Mouse (Mus musculus): ENCODE measurements around the gene Cerk.
"Not testable (repeated sequence)": the region's sequence is repeated elsewhere in the genome, so short reads cannot be mapped to it uniquely, and the experiment has no call there.

The Cerk gene

DNA sequence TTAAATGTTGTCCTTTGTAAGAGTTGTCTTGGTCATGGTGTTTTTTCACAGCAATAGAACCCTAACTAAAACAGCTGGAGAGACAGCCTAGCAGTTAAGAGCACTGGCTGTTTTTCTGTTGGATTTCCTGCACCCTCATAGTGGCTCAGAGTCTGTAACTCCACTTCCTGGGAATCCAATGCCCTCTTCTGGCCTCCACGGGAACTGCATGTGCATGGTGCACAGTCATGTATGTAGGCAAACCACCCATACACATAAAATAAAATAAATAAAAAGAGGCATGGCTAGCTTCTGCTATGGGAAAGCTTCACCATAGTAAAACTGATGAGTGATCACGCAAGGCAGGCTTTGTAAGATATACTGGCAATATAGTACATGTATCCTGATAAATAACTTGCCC, 19.4 kb upstream of the Cerk start:
- DNase-seq = peak; percentile 84 to 85

GRCm38 (mm10) chr15:86203942-86204561, 18.1 kb upstream of the Cerk start:
- peak; percentile 80 to 86 for DNase-seq

GRCm38 (mm10) chr15:86203292-86203793, 17.4 kb upstream of the Cerk start:
- no peak for DNase-seq

- peak in 1 of 2 experiments; percentile 53 for DNase-seq
Observed at GRCm38 (mm10) chr15:86202640-86203039, 16.7 kb upstream of the Cerk start.

DNA sequence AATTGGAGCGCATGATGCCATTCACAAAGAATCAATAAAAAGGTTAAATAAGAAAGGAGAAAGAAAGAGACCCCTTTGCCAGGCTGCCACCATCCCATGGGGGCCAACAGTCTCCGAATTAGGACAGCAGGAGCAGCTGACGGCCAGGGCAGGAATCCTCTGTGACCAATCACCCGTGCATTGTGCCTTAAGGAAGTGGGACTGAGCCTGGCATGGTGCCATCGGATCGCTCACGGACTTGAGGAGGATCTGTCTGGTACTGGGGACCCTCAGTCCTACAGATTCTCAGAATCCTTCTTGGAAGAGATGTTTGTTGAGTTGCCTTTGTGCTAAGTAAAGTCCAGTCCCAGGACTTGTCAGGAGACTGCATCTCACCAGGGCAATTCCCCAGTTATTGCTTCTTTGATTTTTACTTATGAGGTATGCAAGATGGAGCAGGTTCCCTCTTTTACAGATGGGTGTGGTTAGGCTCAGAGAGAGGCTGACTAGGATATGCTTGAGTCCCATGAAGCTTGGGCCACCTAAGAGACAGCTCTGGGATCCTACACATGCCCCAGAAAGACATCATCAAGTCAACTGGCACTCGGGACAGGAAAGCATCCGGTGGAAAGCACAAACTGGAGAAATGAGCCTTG, 15.9 kb upstream of the Cerk start:
- DNase-seq = no peak

GRCm38 (mm10) chr15:86201095-86201494, 15.2 kb upstream of the Cerk start:
- no peak for DNase-seq

DNA sequence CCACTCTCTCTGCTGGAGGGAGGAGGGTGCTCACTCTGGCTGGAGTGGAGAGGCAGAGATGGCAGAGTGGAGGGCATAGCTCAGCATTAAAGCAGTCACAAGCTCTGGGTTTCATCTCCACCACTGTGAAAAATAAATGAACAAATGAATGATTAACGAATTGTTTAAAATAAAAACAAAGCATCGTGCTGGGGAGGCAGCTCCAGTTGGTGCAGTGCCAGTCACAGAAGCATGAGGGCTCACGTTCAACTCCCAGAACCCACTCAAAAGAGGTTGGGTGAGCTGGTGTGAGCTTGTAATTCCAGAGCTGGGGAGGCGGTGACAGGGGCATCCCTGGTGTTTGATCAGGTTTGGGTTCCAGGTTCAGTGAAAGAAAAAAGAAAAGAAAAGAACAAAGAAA, 14.2 kb upstream of the Cerk start:
- DNase-seq = no peak

GRCm38 (mm10) chr15:86199482-86199881, 13.5 kb upstream of the Cerk start:
- no peak for DNase-seq

DNA sequence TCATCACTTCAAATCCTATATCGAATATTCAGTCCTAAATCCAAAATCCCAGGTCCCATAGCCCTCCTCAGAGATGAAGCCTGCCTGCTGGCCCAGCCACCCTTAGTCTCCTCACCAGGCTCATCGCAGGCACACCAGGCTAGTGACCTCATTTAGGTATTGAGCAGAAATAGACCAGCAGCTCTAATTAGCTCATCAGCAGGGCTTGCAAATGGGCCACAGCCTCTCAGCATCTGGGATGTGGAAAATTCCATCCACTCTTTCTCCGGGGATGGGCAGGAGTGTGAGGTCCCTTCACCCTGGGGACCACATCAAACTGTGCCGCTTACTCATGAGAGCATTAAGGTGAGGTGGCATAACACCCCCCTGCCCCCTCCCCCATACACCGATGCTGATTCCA, 13.1 kb upstream of the Cerk start:
- DNase-seq = no peak

GRCm38 (mm10) chr15:86194676-86195453, 8.9 kb upstream of the Cerk start:
- DNase-seq = not testable (repeated sequence)

DNA sequence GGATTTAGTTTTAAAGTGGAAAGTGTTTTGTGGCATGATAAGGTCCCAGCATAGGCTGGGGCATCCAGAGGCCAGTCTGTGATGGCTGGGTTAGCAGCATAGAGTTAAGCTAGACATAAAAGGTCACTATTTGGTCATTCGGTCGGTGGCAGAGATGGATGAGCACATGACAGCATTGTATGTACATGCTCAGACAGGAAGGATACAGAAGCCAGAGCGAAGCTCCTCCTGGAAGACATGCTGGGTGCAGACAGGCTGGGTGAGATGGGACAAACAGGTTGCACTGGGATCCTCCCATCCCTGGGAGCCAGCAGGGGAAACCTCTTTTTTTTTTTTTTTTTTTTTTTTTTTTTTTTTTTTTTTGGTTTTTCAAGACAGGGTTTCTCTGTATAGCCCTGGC, 6.0 kb upstream of the Cerk start:
- no peak for DNase-seq

DNA sequence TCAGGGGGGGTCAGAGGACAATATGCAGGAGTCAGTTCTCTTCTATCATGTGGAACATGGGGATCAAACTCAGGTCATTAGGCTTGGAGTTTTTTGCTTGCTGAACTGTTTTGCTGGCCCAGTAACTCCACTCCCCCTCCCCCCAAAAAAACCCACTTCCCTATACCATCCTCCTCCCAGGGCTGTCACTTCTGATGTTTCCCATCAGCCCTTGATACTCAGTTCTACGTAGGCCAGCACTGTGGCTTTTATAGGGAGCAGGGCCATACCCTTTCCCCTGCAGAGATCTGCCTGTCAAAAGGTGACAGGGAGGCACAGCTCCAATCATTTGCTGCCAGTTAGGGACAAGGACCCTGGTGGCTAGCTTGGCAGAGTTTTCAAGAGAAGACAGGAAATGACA, 5.6 kb upstream of the Cerk start:
- no peak for DNase-seq

- no peak for DNase-seq
Observed at GRCm38 (mm10) chr15:86190387-86190786, 4.4 kb upstream of the Cerk start.

DNA sequence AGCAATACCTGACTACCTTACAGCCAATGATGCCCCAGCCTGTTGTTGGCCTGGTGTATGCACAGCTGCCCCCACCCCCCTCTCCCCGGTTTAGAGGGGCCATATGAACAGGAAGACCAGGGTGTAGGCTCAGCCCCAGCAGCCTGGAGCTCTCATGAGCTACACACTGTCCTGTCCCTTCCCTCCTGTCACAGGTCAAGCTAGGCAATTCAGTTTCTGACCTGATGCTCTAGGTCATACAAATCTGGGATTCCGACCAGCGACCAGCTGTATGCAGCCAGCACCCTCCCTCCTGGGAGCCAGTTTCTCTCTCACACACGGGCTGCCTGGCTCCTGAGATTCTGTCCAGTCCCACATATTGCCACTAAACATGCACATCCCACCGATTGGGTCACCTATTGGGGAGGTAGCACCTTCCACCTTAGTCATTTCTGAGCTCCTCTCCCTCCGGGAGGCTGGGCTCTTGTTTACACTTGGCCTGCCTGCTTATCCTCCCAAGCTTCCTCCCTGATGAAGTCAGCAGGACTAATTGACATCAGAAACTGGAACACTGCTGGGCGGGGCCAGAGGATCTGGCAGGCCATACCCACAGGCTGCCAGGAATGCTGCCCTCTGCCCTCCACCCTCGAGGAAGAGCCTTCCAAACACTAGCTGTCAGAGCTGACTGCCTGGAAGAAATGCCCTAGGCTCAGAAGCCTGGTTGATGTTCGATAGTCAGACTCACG, 3.0 kb upstream of the Cerk start:
- peak in 1 of 2 experiments; percentile 10 for DNase-seq

DNA sequence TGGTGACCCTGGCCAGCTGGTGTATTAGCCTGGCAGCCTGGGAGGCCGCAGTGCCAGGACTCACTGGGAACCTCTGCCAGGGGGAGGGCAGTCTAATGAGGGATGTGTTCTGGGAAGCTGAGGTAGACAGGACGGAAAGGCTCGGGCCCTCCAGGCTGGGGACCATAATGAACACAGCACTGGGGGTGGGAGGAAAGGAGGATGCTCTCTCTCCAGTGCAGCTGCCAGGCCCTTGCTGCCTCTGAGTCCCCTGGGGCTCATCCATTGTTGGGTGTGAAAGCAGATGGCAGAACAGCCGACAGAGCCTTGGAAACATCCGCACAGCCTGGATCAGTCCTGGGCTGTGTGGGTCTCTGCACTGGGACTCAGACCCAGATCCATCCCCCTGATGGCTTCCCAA, 2.2 kb upstream of the Cerk start:
- peak in 1 of 2 experiments; percentile 10 for DNase-seq

DNA sequence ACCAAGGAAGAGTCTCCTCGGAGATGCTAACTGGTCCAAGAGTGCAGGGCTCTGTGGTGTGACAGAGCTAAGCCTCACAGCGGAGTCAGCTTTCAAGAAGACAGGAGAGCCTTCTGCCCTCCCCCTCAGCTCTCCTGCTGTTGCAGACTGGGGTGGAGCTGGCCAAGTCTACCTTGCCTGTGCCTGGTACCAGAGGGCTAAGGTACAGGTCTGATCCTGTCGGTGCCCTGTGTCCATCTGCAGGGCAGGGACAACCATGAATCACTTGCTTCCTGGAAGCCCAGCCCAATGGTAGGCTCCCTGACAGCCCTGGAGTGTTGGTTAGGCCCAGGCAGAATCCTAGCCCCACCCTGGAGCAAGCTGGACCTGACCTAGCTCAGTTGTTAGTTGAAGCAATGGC, 745 bp upstream of the Cerk start:
- DNase-seq = no peak

DNA sequence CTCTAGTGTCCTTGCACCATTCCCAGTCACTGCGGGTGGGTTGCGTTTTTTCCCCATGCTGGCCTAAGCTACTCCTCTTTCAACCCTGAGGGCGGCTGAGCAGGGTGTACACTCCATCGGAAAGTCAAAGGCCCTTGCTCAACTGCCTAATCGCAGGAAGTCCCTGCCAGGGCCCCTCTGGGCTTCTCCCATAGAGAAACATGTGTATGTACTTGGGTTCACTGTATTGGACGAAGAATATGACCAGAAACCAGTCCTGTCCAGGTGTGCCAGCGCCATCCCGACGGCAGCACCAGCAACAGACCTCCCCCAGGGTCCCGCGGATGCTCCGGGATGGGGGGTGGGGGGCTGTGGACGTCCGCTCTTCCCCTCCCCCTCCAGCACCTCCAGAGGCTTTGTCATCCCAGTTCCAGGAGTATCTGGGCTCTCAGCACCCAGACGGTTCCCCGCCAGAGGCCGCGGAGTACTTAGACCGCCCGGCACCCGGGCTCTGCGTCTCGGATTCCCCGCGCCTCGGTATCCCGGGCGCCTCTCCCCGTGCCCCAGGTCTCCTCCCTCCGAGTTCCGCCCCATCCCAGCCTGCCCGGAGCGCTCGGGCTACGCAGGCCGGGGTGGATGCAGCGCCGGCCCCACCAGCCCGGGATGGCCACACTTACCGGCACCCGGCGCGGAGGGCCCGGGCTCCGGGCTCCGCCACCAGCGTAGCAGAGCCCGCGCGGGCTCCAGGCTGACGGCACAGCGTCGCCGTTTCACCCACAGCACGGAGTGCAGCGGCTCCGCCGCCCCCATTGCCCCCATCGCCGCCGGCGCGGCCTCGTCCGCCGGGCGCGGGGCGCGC, 871 bp downstream of the Cerk start:
- peak; percentile 67 to 71 for DNase-seq

DNA sequence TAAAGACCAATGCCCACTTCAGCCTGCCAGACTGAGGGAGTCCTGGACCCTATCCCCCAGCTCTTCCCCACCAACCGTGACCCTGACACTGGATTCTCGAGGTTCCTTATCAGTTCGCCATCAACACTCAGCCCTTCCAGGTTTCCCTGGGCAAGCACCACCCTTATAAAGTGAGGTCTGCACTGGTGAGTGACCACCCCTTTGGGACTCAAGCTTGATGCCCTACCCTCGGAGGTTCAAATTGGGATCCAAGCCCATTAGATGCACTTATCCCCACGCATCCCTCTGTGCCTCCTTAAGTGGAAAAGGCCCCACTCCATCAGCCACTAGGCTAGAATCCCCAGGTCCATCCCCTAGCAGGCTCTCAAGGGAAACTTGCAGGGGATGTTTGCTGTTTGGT, 1.9 kb downstream of the Cerk start:
- DNase-seq = no peak

DNA sequence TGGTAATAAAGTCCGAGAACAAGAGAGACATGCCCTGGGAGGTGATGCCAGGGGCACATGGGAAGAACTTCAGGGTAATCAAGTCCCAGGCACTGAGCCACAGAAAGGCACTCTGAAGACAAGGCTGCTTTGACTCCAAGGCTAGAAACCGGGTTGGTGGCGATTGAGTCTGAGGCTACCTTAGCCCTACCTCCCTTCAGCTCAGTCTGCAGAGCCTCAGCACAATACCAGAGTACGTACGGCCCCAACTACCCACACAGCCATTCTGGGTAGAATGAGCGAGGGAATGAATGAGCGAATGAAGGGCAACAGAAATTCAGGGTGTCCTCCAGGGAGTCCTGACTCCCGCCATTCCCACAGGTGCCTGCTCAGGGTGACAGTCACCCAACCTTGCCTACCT, 2.5 kb downstream of the Cerk start:
- DNase-seq = peak; percentile 49 to 54

GRCm38 (mm10) chr15:86182646-86183045, 3.3 kb downstream of the Cerk start:
- peak; percentile 80 to 88 for DNase-seq

- DNase-seq = peak; percentile 71 to 84
Observed at GRCm38 (mm10) chr15:86181941-86182439, 4.0 kb downstream of the Cerk start.

DNA sequence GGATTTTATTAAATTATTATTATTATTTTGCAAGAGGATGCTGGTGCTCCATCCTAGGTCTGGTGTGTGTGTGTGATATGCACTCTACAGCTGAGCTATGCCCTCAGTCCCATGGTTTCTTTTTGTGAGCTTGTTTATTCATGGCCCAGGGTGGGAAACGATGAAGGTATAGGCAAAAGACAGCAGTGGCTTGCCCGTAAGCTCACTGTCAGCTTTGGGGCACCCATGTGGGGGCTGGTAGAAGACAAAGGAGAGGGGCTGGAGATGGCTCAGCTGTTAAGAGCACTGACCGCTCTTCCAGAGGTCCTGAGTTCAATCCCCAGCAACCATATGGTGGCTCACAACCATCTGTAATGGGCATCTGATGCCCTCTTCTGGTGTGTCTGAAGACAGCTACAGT, 4.6 kb downstream of the Cerk start:
- not testable (repeated sequence) for DNase-seq
